Mouse (Mus musculus): Measurements from ENCODE around the gene Reln.

- no peak for TF ChIP-seq CTCF (conservative IDR thresholded peaks at IDR 0.05; ENCODE audit: low read length)
- TF ChIP-seq NANOG (IDR thresholded peaks at IDR 0.05; ENCODE audit: borderline replicate concordance, low read length), result no peak
Measured at GRCm38 (mm10) chr5:22285396-22285795, 59.1 kb downstream of the Reln start.
